Mouse (Mus musculus) spleen, postnatal 10 days (tissue): ENCODE measurements around the gene Pfkfb4.

Experiments used
- DNase-seq, 2 experiments: peaks; one replicate each; pipeline ENCODE4 v3.0.0; 2021 to 2022; ENCODE audit warnings: low spot score in 2 of 2

Pfkfb4 gene

GRCm38 (mm10) chr9:108996411-108996810 lies 4.8 kb downstream of the Pfkfb4 start:
- no peak for DNase-seq

GRCm38 (mm10) chr9:108998287-108999166 lies 6.9 kb downstream of the Pfkfb4 start:
- no peak for DNase-seq

GRCm38 (mm10) chr9:108999167-108999526 lies 7.6 kb downstream of the Pfkfb4 start:
- DNase-seq = no peak

- DNase-seq = peak; percentile 60 to 79
Observed at GRCm38 (mm10) chr9:109000726-109001125, 9.1 kb downstream of the Pfkfb4 start.

GRCm38 (mm10) chr9:109003201-109003600 lies 11.6 kb downstream of the Pfkfb4 start:
- DNase-seq = peak; percentile 51 to 71

GRCm38 (mm10) chr9:109007025-109007780 lies 15.6 kb downstream of the Pfkfb4 start:
- no peak for DNase-seq

GRCm38 (mm10) chr9:109008081-109008480 lies 16.5 kb downstream of the Pfkfb4 start:
- no peak for DNase-seq

GRCm38 (mm10) chr9:109008994-109009635 lies 17.5 kb downstream of the Pfkfb4 start:
- DNase-seq = no peak

GRCm38 (mm10) chr9:109009636-109010315 lies 18.2 kb downstream of the Pfkfb4 start:
- DNase-seq = peak in 1 of 2 experiments; percentile 52

GRCm38 (mm10) chr9:109010316-109010690 lies 18.7 kb downstream of the Pfkfb4 start:
- DNase-seq = no peak

- no peak for DNase-seq
Observed at GRCm38 (mm10) chr9:109015397-109015796, 23.8 kb downstream of the Pfkfb4 start.

GRCm38 (mm10) chr9:109016973-109017604 lies 25.5 kb downstream of the Pfkfb4 start:
- DNase-seq = peak; percentile 36 to 49

- peak in 1 of 2 experiments; percentile 50 for DNase-seq
Observed at GRCm38 (mm10) chr9:109021428-109021827, 29.9 kb downstream of the Pfkfb4 start.

- peak in 1 of 2 experiments; percentile 31 for DNase-seq
Observed at GRCm38 (mm10) chr9:109022866-109023685, 31.5 kb downstream of the Pfkfb4 start.

- peak in 1 of 2 experiments; percentile 13 for DNase-seq
Observed at GRCm38 (mm10) chr9:109027521-109027920, 35.9 kb downstream of the Pfkfb4 start.

GRCm38 (mm10) chr9:109028421-109028820 lies 36.8 kb downstream of the Pfkfb4 start:
- DNase-seq = peak in 1 of 2 experiments; percentile 6

- peak in 1 of 2 experiments; percentile 8 for DNase-seq
Observed at GRCm38 (mm10) chr9:109028919-109029318, 37.3 kb downstream of the Pfkfb4 start.

GRCm38 (mm10) chr9:109030312-109030711 lies 38.7 kb downstream of the Pfkfb4 start:
- DNase-seq = peak in 1 of 2 experiments; percentile 7

- peak in 1 of 2 experiments; percentile 6 for DNase-seq
Observed at GRCm38 (mm10) chr9:109031001-109031400, 39.4 kb downstream of the Pfkfb4 start.

GRCm38 (mm10) chr9:109031686-109032085 lies 40.1 kb downstream of the Pfkfb4 start:
- DNase-seq = peak in 1 of 2 experiments; percentile 8
